Mouse (Mus musculus) erythroblast, adult 5-6 weeks (primary cell): ENCODE results near the gene Slc15a4. TPM values are rescaled to one million over a fixed set of nuclear protein-coding genes. Genes with fewer than 3 reads are reported as not detected.

Experiments
- ATAC-seq: replicated peaks from 2 replicates; pipeline ENCODE4 v1.8.0; 2016; ENCODE audit warnings: moderate number of reproducible peaks, mild to moderate bottlenecking, moderate TSS enrichment, inconsistent platforms; ENCODE audit not compliant: poor library complexity, low FRiP score, severe bottlenecking
- total RNA-seq, 2 experiments: library from RNA; stranded (forward) in 1 of 2; stranded (reverse) in 1 of 2; fragments of 150-400 nt in 1 of 2; fragments of 200-764, 138-1000 nt in 1 of 2; gene quantifications; 2 replicates each; pipeline versions ENCODE4 v1.2.3 to v1.2.4; 2015 to 2017; ENCODE audit warnings: low replicate concordance in 2 of 2

Gene Slc15a4
- total RNA-seq, 2 experiments from 2014 or later: 5.4 to 10.0 TPM

GRCm38 (mm10) chr5:127567165-127567741 lies 65.4 kb downstream of the Slc15a4 start:
- no peak for ATAC-seq

GRCm38 (mm10) chr5:127561086-127561485 lies 71.6 kb downstream of the Slc15a4 start:
- no peak for ATAC-seq

GRCm38 (mm10) chr5:127548136-127548535 lies 84.6 kb downstream of the Slc15a4 start:
- no peak for ATAC-seq

GRCm38 (mm10) chr5:127546585-127546991 lies 86.1 kb downstream of the Slc15a4 start:
- no peak for ATAC-seq

Other genes starting within 250 kb of the Slc15a4 start
- 1.3 TPM in 2 replicates for gene Glt1d1, start 635 bp downstream of the Slc15a4 start, total RNA-seq (2015; ENCODE audit: low replicate concordance)
- 0.77 and 1.7 TPM in 2 replicates for gene Glt1d1, start 635 bp downstream of the Slc15a4 start, total RNA-seq (2017; ENCODE audit: low replicate concordance)